Mouse (Mus musculus): ENCODE results near the gene Tbc1d2b. TPM values are rescaled to one million over a fixed set of nuclear protein-coding genes. Genes with fewer than 3 reads are reported as not detected.
A peak's percentile ranks its signal among the peaks of the same experiment; 100 is the strongest.

Tbc1d2b gene
- polyA plus RNA-seq, 1 experiment = 2.2 TPM

DNA sequence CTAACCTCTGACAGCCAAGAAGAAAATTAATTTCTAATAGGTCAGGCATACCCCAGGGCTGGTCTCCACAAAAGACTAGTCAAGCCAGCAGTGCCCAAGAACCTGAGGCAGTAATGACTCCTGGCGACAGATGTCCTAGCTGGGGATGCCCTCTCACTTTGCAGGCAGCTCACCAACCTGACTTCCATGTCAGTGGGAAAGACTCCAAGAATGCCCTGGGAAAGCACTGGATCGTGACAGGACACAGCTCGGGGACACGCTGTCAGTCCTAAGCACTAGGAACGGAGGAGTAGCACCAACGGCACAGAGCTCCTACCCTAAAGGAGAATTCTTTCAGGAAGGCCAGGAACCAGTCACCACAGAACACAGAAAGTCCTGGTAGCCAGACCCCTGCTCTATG, 28.3 kb downstream of the Tbc1d2b start:
- Histone ChIP-seq H3K4me3 (ENCODE audit: control insufficient read depth, low read depth, low read length) (no peak overlapping the region), H3K36me3 (ENCODE audit: control insufficient read depth, insufficient read depth, low read length) (no peaks in the 10 kb centered on the region), H3K27me3 (ENCODE audit: control insufficient read depth, insufficient read depth, low read length) (no peaks in the 10 kb centered on the region), H3K4me1 (ENCODE audit: control insufficient read depth, insufficient read depth, low read length) (no peaks in the 10 kb centered on the region), H3K27ac (ENCODE audit: control insufficient read depth, insufficient read depth, low read depth, low read length) (no peak overlapping the region)
- no peak for TF ChIP-seq CTCF (IDR thresholded peaks at IDR 0.05; ENCODE audit: control insufficient read depth, insufficient read depth, insufficient replicate concordance, low read depth, low read length)
- no peak for TF ChIP-seq POLR2A (IDR thresholded peaks at IDR 0.05; ENCODE audit: control insufficient read depth, low read depth, low read length)

DNA sequence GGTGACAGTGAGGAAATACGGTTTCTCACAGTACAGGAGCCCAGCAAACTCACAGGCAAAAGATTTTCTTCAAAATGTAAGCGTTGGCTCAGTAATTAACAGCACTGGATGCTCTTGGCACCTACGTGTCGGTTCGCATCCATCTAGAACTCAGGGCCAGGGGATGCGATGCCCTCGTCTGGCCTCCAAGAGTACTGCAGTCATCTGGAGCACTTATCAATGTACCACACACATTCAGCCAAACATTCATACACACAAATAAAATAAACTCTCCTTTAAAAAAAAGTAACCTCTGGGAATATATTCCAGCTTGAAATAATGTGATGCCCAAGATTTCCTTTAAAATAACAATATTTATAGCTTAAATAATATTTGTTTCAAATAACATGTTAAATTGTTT, 29.0 kb downstream of the Tbc1d2b start:
- H3K27ac ChIP-seq (ENCODE audit: control insufficient read depth, insufficient read depth, low read depth, low read length) = no peak overlapping the region
- peak; percentile 48; the same call in 1 of the 2 replicates for TF ChIP-seq CTCF (IDR thresholded peaks at IDR 0.05; ENCODE audit: control insufficient read depth, insufficient read depth, insufficient replicate concordance, low read depth, low read length)
- TF ChIP-seq POLR2A (IDR thresholded peaks at IDR 0.05; ENCODE audit: control insufficient read depth, low read depth, low read length) = no peak

DNA sequence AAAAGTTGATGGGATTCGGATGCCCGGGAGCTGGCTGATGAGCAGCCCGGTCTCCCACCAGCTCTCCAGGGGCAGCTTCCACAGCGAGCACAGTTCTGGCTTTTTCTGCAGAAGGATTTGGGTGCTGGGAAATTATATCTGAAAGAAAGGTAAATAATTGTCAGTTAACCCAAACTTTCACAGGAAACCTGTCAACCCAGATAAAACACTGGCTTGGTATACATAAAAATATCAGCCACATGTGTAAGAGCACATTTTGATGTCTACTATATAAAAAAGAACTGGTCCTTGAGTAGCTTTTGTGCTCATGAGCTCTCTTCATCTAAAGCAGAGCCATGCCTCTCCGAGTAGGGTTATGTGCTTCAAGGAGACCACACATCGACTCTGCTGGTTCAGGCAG, 29.6 kb downstream of the Tbc1d2b start:
- no peak overlapping the region for H3K4me3 ChIP-seq (ENCODE audit: control insufficient read depth, low read depth, low read length)
- H3K4me1 ChIP-seq (ENCODE audit: control insufficient read depth, insufficient read depth, low read length) = no peaks in the 10 kb centered on the region
- no peak for TF ChIP-seq CTCF (IDR thresholded peaks at IDR 0.05; ENCODE audit: control insufficient read depth, insufficient read depth, insufficient replicate concordance, low read depth, low read length)
- no peak for TF ChIP-seq POLR2A (IDR thresholded peaks at IDR 0.05; ENCODE audit: control insufficient read depth, low read depth, low read length)
- no peak overlapping the region for H3K27ac ChIP-seq (ENCODE audit: control insufficient read depth, insufficient read depth, low read depth, low read length)
- H3K27me3 ChIP-seq (ENCODE audit: control insufficient read depth, insufficient read depth, low read length) = no peaks in the 10 kb centered on the region
- no peaks in the 10 kb centered on the region for H3K36me3 ChIP-seq (ENCODE audit: control insufficient read depth, insufficient read depth, low read length)

More for the DNA sequence above, 29.0 kb downstream of the Tbc1d2b start:
- H3K4me1 ChIP-seq (ENCODE audit: control insufficient read depth, insufficient read depth, low read length) = no peaks in the 10 kb centered on the region
- H3K27me3 ChIP-seq (ENCODE audit: control insufficient read depth, insufficient read depth, low read length) = no peaks in the 10 kb centered on the region
- H3K4me3 ChIP-seq (ENCODE audit: control insufficient read depth, low read depth, low read length) = no peak overlapping the region
- H3K36me3 ChIP-seq (ENCODE audit: control insufficient read depth, insufficient read depth, low read length) = no peaks in the 10 kb centered on the region

DNA sequence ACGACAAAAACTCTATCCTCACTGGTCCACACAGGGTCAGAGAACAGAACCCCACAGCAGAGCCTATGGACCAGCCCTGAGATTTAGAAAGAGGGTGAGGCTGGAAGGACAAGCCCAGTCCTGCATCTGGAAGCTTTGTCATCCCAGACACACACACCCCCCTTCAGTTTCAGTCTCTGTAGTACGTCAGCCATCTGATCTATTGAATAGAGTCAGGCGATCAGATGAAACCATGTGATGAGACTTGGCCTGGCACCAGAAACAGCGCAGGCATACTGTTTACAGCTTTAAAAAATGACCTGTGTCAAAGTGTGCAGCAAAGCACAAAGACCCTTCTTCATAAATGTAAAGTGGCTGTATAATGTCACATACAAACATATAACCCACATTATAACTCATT, 30.0 kb downstream of the Tbc1d2b start:
- H3K36me3 ChIP-seq (ENCODE audit: control insufficient read depth, insufficient read depth, low read length) = no peaks in the 10 kb centered on the region
- no peaks in the 10 kb centered on the region for H3K27me3 ChIP-seq (ENCODE audit: control insufficient read depth, insufficient read depth, low read length)
- H3K27ac ChIP-seq (ENCODE audit: control insufficient read depth, insufficient read depth, low read depth, low read length) = no peak overlapping the region
- no peaks in the 10 kb centered on the region for H3K4me1 ChIP-seq (ENCODE audit: control insufficient read depth, insufficient read depth, low read length)
- TF ChIP-seq POLR2A (IDR thresholded peaks at IDR 0.05; ENCODE audit: control insufficient read depth, low read depth, low read length) (no peak), CTCF (IDR thresholded peaks at IDR 0.05; ENCODE audit: control insufficient read depth, insufficient read depth, insufficient replicate concordance, low read depth, low read length) (no peak)
- no peak overlapping the region for H3K4me3 ChIP-seq (ENCODE audit: control insufficient read depth, low read depth, low read length)

DNA sequence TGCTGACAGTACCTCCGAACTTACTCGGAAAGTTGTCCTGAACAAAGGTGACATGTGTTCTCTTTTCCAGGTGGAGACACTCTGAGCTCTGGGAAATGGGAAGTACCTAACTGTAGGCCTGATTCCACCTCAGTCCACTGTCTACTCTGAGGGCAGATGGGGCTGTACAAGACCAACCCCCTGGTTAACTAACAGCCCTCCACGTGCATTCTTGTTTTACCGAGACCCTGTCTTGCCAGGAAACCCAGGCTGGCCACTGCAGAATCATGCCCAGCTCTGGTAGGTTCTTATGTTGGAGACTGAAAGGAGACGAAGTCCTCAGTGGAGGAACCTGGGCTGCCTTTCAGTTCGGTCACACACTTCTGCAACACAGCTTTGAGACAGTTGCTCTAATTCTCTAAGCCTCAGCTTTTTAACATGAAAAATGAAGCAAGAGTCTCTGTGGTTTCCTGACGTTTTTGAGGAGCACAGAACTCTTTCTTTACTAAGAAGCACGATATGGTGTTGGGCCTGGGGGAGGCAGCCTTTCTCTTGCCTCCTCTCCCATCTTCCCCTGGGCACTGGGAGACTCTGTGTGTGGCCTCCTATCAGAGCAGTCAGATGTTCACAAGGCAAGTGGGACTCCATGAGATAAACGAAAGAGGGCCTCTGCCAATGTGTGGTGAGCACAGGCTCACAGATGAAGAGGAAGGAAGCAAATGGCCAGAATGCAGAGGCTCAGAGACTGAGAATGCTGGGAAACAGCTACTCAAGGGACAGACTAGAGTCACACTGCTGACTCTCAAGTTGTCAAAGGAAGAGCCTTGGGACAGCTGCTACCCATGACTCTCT, 33.2 kb downstream of the Tbc1d2b start:
- no peak overlapping the region for H3K4me3 ChIP-seq (ENCODE audit: control insufficient read depth, low read depth, low read length)
- H3K27me3 ChIP-seq (ENCODE audit: control insufficient read depth, insufficient read depth, low read length) = no peaks in the 10 kb centered on the region
- no peak for TF ChIP-seq POLR2A (IDR thresholded peaks at IDR 0.05; ENCODE audit: control insufficient read depth, low read depth, low read length)
- no peak for TF ChIP-seq CTCF (IDR thresholded peaks at IDR 0.05; ENCODE audit: control insufficient read depth, insufficient read depth, insufficient replicate concordance, low read depth, low read length)
- H3K4me1 ChIP-seq (ENCODE audit: control insufficient read depth, insufficient read depth, low read length) = no peaks in the 10 kb centered on the region
- H3K27ac ChIP-seq (ENCODE audit: control insufficient read depth, insufficient read depth, low read depth, low read length) = peak overlapping the region; percentile 30; the same call in 1 of the 2 replicates
- H3K36me3 ChIP-seq (ENCODE audit: control insufficient read depth, insufficient read depth, low read length) = no peaks in the 10 kb centered on the region

DNA sequence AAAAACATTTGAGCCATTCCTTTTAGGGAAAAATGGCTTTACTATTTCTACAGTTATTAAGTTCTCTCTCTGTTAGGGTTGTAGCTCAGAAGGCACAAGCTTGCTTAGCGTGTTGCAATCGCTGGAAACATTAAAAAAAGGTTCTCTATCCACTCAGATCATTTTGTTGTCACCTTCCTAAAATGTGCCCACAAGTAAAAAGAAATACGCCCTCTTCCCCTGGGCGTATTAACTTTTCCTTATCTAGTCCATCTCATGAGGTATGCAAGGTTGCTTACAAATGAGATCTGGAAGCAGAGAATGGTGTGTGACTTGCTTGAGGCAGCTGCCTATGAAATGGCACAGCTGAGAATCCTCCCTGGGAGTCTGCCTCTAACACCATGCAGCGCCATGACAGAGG, 33.8 kb downstream of the Tbc1d2b start:
- Histone ChIP-seq H3K4me1 (ENCODE audit: control insufficient read depth, insufficient read depth, low read length) (no peaks in the 10 kb centered on the region), H3K27ac (ENCODE audit: control insufficient read depth, insufficient read depth, low read depth, low read length) (no peak overlapping the region), H3K4me3 (ENCODE audit: control insufficient read depth, low read depth, low read length) (no peak overlapping the region), H3K27me3 (ENCODE audit: control insufficient read depth, insufficient read depth, low read length) (no peaks in the 10 kb centered on the region), H3K36me3 (ENCODE audit: control insufficient read depth, insufficient read depth, low read length) (no peaks in the 10 kb centered on the region)
- no peak for TF ChIP-seq CTCF (IDR thresholded peaks at IDR 0.05; ENCODE audit: control insufficient read depth, insufficient read depth, insufficient replicate concordance, low read depth, low read length)
- no peak for TF ChIP-seq POLR2A (IDR thresholded peaks at IDR 0.05; ENCODE audit: control insufficient read depth, low read depth, low read length)

DNA sequence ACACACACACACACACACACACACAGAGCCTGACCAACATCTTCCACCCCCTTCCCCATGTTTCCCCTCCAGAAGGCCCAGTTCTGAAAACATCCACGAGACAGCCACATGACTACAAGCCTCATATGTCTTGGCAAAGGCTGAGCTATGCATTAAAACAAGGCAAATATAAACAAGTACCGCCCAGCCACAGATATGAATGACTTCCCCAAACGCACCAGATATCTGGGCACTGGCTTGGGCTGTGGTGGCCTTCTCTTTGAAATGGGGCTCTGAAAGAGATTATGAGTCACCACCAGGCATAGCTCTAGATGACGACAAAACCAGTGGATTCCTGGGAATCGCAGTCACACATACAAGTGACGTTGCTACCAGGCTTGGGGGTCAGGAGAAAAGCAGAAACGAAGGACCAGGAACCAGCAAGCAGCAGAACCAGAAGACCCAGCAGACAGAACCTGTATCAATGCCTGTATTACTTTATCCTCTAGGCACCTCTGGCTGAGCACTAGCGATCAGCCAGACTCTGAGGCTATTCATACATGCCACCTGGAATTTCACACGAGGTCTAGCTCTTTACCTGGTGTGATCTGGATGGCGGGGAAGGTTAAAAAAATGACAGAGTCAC, 35.2 kb downstream of the Tbc1d2b start:
- Histone ChIP-seq H3K4me1 (ENCODE audit: control insufficient read depth, insufficient read depth, low read length) (no peaks in the 10 kb centered on the region), H3K4me3 (ENCODE audit: control insufficient read depth, low read depth, low read length) (no peak overlapping the region), H3K27me3 (ENCODE audit: control insufficient read depth, insufficient read depth, low read length) (no peaks in the 10 kb centered on the region), H3K36me3 (ENCODE audit: control insufficient read depth, insufficient read depth, low read length) (no peaks in the 10 kb centered on the region), H3K27ac (ENCODE audit: control insufficient read depth, insufficient read depth, low read depth, low read length) (no peak overlapping the region)
- TF ChIP-seq POLR2A (IDR thresholded peaks at IDR 0.05; ENCODE audit: control insufficient read depth, low read depth, low read length) = no peak
- TF ChIP-seq CTCF (IDR thresholded peaks at IDR 0.05; ENCODE audit: control insufficient read depth, insufficient read depth, insufficient replicate concordance, low read depth, low read length) = no peak

Measured in testis, adult 2 months (tissue).